Mouse (Mus musculus) bone marrow macrophage, adult 2 months (primary cell): ENCODE measurements around the gene Itm2a.

Experiments used
- CTCF ChIP-seq: IDR thresholded peaks from 2 replicates; pipeline ENCODE4 v1.5.1; 2012; ENCODE audit warnings: low read depth, mild to moderate bottlenecking, low read length, moderate library complexity
- POLR2A ChIP-seq: IDR thresholded peaks from 2 replicates; pipeline ENCODE4 v1.6.1; 2012; ENCODE audit warnings: mild to moderate bottlenecking, low read depth, low read length, borderline replicate concordance

DNA sequence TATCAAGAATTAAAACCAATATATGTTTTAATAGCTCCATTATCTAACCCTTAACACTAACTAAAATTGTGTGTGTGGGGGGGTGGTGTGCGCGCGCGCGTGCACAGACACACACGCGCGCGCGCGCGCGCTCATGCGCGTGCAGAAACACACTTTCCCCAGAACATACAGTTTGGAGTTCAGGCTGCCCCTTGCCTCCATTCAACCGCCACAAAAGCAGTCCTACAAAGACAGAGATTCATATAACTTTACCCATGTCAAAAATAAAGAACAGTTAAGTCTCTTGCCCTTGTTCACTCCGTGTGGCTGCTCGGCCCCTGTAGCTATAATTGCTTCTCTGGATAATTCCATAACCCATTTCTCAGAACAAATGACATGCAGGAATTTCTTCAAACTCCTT lies 695 bp downstream of the Itm2a start:
- TF ChIP-seq CTCF: no peak
- TF ChIP-seq POLR2A: no peak
